In the genomic region with DNA sequence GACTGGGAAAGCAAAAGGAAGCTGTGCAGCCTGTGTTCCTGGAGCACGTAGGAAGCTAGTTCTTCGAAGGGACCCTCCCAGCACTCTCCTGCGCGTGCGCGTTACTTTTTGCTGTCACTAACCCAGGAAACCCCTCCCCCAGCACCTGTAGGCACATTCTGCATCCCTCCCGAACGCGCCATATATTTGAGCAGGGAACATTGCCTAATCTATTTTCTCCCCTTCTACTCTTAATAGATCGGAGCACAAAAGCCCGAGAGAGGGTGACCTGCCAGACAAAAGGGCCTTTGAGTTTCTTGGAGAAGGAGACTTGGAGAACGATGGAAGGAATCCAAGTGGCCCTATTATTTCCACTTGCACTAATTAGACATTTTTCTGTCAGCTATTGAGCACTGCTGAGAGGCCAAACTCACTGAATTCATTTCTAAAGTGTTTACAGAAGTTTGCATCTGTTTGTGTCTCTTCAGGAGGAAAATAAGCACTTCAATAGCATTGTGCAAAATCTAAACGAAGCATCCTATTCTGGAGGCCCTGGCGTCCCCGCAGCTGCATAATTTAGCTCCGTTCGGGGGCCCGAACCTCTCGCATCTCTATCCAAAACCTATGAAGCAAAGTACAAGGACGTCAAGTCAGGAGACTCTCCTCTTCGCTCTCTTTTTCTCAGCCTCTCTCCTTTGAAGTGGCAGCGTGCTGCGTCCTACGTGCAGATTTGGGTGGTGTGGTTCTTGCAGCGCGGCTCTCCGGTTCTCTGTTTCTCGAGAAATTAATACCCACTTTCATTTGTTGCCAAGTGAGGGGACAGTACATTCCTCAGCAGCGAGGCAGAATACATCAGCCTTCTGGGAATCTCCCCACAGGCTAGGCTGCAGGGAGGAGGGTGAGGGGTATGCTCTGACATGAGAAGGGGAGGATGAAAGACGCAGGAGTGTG, we compare ENCODE assay signal across 7 mouse cellular contexts.
DNase-seq lines count a peak whose midpoint lies in the region; ATAC-seq and TF ChIP-seq lines count a peak whose summit lies in the region.

No protein-coding gene starts in this region.

- peak; percentile 86 for DNase-seq in CH12.LX (ENCODE audit: extremely low read depth)
- DNase-seq in brain, adult 2 months (ENCODE audit: low read depth, low spot score): peak; percentile 24
- DNase-seq in frontal cortex, postnatal 14 days (ENCODE audit: low spot score in 2 of 2): peak; percentile 7 to 21
- DNase-seq in layer of hippocampus, postnatal 36 days: peak; percentile 26 to 30
- peak; percentile 90 for DNase-seq in midbrain, embryonic 14.5 days
- DNase-seq in thymus, postnatal 4 days: peak; percentile 37
- DNase-seq in kidney, adult 9 months: no peak

- dilution Hi-C loops in CH12.LX (cut with MboI; ENCODE audit: extremely low pct_ligation_motif_present, extremely low pct_unique_long_range_greater_than_20kb, low sequenced_read_pairs): no loop called here

- peak overlapping the region; percentile 62 for H3K9ac ChIP-seq in CH12.LX (ENCODE audit: insufficient read depth, low read depth)
- no peak overlapping the region; the same call in 1 of the 2 replicates for H3K9ac ChIP-seq in midbrain, embryonic 14.5 days (replicated peaks; ENCODE audit: low read length)

- H3K4me2 ChIP-seq in CH12.LX (ENCODE audit: insufficient read depth, low read depth, poor library complexity, severe bottlenecking): peak overlapping the region; percentile 100
- peak overlapping the region; percentile 59 for H3K4me2 ChIP-seq in midbrain, embryonic 14.5 days (ENCODE audit: low read length)

- H3K27ac ChIP-seq in CH12.LX (ENCODE audit: insufficient read depth, low read depth): no peak overlapping the region
- H3K27ac ChIP-seq in midbrain, embryonic 14.5 days (replicated peaks; ENCODE audit: low read depth, low read length): peak overlapping the region; percentile 72

- TF ChIP-seq CTCF in CH12.LX (conservative IDR thresholded peaks at IDR 0.05 in 1 of 2, IDR thresholded peaks at IDR 0.05 in 1 of 2; ENCODE audit: low read depth in 2 of 2, low read length in 2 of 2): no peak

- peak overlapping the region; percentile 37 to 50 (median 49) for H3K4me3 ChIP-seq in CH12.LX (replicated peaks in 1 of 3; ENCODE audit: low read depth in 2 of 3, low read length in 2 of 3, poor library complexity in 1 of 3)
- H3K4me3 ChIP-seq in midbrain, embryonic 14.5 days (replicated peaks; ENCODE audit: low read depth, low read length): peak overlapping the region; percentile 27

- in situ Hi-C loops in CH12.LX (cut with MboI; ENCODE audit: low pct_ligation_motif_present, low pct_unique_long_range_greater_than_20kb, low sequenced_read_pairs): no loop called here

- peaks cover 3 to 9% of the 10 kb centered on the region in 2 experiments; a peak in 2 of 4 replicates for H3K4me1 ChIP-seq in CH12.LX (ENCODE audit: control insufficient read depth in 1 of 2, insufficient read depth in 2 of 2)
- H3K4me1 ChIP-seq in midbrain, embryonic 14.5 days (ENCODE audit: control insufficient read depth, insufficient read depth, low read length): peaks cover 21% of the 10 kb centered on the region; the same call in 1 of the 2 replicates

- no peak for TF ChIP-seq RAD21 in CH12.LX (IDR thresholded peaks at IDR 0.05; ENCODE audit: low read depth, low read length)

- peaks cover 3 to 12% of the 10 kb centered on the region in 2 experiments for H3K36me3 ChIP-seq in CH12.LX (replicated peaks in 1 of 2; ENCODE audit: control insufficient read depth in 1 of 2, insufficient read depth in 1 of 2, low read length in 1 of 2)
- no peaks in the 10 kb centered on the region for H3K36me3 ChIP-seq in midbrain, embryonic 14.5 days (ENCODE audit: control insufficient read depth, insufficient read depth, low read length)

- H3K9me3 ChIP-seq in CH12.LX (replicated peaks; ENCODE audit: low read length): no peaks in the 10 kb centered on the region
- no peaks in the 10 kb centered on the region for H3K9me3 ChIP-seq in midbrain, embryonic 14.5 days (ENCODE audit: control insufficient read depth, low read length)

- no peaks in the 10 kb centered on the region for H3K79me2 ChIP-seq in CH12.LX (replicated peaks; ENCODE audit: control insufficient read depth, extremely low read depth, insufficient read depth, poor library complexity, severe bottlenecking)

- TF ChIP-seq EP300 in CH12.LX (IDR thresholded peaks at IDR 0.05; ENCODE audit: low read length): no peak

- no peaks in the 10 kb centered on the region for H3K27me3 ChIP-seq in CH12.LX (replicated peaks)
- peaks cover 5% of the 10 kb centered on the region; the same call in 1 of the 2 replicates for H3K27me3 ChIP-seq in midbrain, embryonic 14.5 days (ENCODE audit: control insufficient read depth, insufficient read depth, low read length)

- TF ChIP-seq POLR2A in CH12.LX (IDR thresholded peaks at IDR 0.05; ENCODE audit: low read depth, low read length): peak; percentile 67

- ATAC-seq in midbrain, embryonic 14.5 days (ENCODE audit: low FRiP score, low TSS enrichment): peak; percentile 91

- WGBS in midbrain, embryonic 14.5 days: 2% methylated on average over 30 of the region's 30 CpGs

TF ChIP-seq in CH12.LX, 34 proteins besides CTCF, POLR2A, EP300 and RAD21:
- TF ChIP-seq E2F4 (IDR thresholded peaks at IDR 0.05; ENCODE audit: insufficient replicate concordance, low read depth, low read length) (no peak), IRF4 (IDR thresholded peaks at IDR 0.05; ENCODE audit: low read depth, low read length) (no peak), JUND (conservative IDR thresholded peaks at IDR 0.05; ENCODE audit: low read depth, low read length) (no peak), TBP (conservative IDR thresholded peaks at IDR 0.05; ENCODE audit: low read depth, low read length) (0 out of 2 replicates have a peak, but pooled peaks have one; percentile 36), HCFC1 (IDR thresholded peaks at IDR 0.05; ENCODE audit: low read depth, low read length) (peak; percentile 33), TCF12 (IDR thresholded peaks at IDR 0.05; ENCODE audit: low read depth, low read length) (peak; percentile 41; the same call in 1 of the 2 replicates), MAZ (IDR thresholded peaks at IDR 0.05; ENCODE audit: low read depth, low read length) (0 out of 2 replicates have a peak, but pooled peaks have one; percentile 41), MYC (IDR thresholded peaks at IDR 0.05; ENCODE audit: low read depth, low read length) (0 out of 2 replicates have a peak, but pooled peaks have one; percentile 19), RCOR1 (conservative IDR thresholded peaks at IDR 0.05; ENCODE audit: low read depth, low read length) (no peak), BHLHE40 (IDR thresholded peaks at IDR 0.05; ENCODE audit: low read depth, low read length) (peak; percentile 48; the same call in 1 of the 2 replicates), NRF1 (IDR thresholded peaks at IDR 0.05; ENCODE audit: low read depth, low read length) (peak; percentile 90), NELFE (IDR thresholded peaks at IDR 0.05; ENCODE audit: low read depth, low read length) (0 out of 2 replicates have a peak, but pooled peaks have one; percentile 27), CHD2 (IDR thresholded peaks at IDR 0.05; ENCODE audit: low read length) (peak; percentile 68; the same call in 1 of the 2 replicates), ELF1 (IDR thresholded peaks at IDR 0.05; ENCODE audit: low read depth, low read length) (peak; percentile 69; the same call in 1 of the 2 replicates)
